Mouse (Mus musculus) E14TG2a.4 (cell line): ENCODE data around the gene Rbms1.

Experiments
- H3K27me3 ChIP-seq: 2 replicates; pipeline ENCODE4 v1.6.1; 2014; ENCODE audit warnings: low read length, control low read depth; ENCODE audit not compliant: insufficient read depth
- H3K36me3 ChIP-seq: 2 replicates; pipeline ENCODE4 v1.6.1; 2014; ENCODE audit warnings: low read length, control low read depth; ENCODE audit not compliant: insufficient read depth
- H3K4me1 ChIP-seq: replicated peaks from 2 replicates; pipeline ENCODE4 v1.6.1; 2014; ENCODE audit warnings: low read depth, low read length, control low read depth
- H3K4me3 ChIP-seq: replicated peaks from 2 replicates; pipeline ENCODE4 v1.5.1; 2014; ENCODE audit warnings: mild to moderate bottlenecking, low read length
- H3K9me3 ChIP-seq: 2 replicates; pipeline ENCODE4 v1.6.1; 2014; ENCODE audit warnings: low read length, control low read depth
- CTCF ChIP-seq: conservative IDR thresholded peaks from 2 replicates; pipeline ENCODE4 v1.5.1; 2014; ENCODE audit warnings: low read length
- NANOG ChIP-seq: IDR thresholded peaks from 2 replicates; pipeline ENCODE4 v1.6.1; 2014; ENCODE audit warnings: borderline replicate concordance, low read length, mixed read lengths
- POU5F1 ChIP-seq: IDR thresholded peaks from 2 replicates; pipeline ENCODE4 v1.6.1; 2014; ENCODE audit warnings: low read length, borderline replicate concordance

Gene Rbms1

DNA sequence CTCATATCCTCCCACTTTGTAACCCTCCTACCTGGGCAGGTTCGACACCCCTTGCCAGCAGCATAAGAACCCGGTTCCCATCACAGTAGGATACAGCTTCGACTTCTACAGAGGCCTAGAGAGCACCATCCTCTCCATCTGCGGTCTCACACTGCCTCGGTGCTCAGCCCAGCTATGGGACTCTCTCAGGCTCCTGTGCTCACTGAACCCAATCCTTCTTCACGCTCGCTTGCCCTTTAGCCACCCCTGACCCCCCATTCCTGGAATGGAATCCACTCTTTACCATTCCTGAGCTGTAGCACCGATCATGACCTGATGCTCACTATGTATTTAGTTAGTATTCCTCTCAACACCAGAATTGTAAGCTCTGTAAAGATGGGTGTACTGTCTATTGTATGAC, 257.6 kb downstream of the Rbms1 start:
- TF ChIP-seq CTCF: no peak
- TF ChIP-seq POU5F1: no peak
- no peak for TF ChIP-seq NANOG
- Histone ChIP-seq H3K4me3 (no peak overlapping the region), H3K9me3 (no peaks in the 10 kb centered on the region), H3K4me1 (no peaks in the 10 kb centered on the region), H3K27me3 (no peaks in the 10 kb centered on the region), H3K36me3 (no peaks in the 10 kb centered on the region)

DNA sequence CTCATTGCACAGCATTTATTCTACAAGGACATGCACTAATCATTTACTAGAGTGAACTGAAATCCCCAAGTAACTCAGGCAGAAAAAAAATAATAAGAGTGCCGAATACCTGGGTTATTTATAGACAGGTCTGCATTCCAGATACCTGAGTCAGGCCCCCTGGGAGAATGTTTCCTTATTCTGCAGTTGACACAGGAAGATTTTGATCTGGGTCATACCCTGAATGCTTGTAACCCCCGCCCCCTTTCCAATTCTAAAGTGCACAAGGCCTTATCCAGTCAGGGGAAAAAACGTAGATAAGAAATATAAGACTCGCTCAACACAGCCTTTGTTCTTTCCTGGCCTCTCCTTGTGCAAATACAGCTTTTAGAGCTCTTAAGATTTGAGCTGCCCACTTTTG, 259.7 kb downstream of the Rbms1 start:
- no peak overlapping the region for H3K4me3 ChIP-seq
- TF ChIP-seq POU5F1 (no peak), NANOG (no peak), CTCF (no peak)
- H3K9me3 ChIP-seq: no peaks in the 10 kb centered on the region
- peaks cover 1% of the 10 kb centered on the region; the same call in 1 of the 2 replicates for H3K4me1 ChIP-seq
- H3K36me3 ChIP-seq: no peaks in the 10 kb centered on the region
- H3K27me3 ChIP-seq: 0 out of 2 replicates have a peak, but pooled peaks cover under 1% of the 10 kb centered on the region

DNA sequence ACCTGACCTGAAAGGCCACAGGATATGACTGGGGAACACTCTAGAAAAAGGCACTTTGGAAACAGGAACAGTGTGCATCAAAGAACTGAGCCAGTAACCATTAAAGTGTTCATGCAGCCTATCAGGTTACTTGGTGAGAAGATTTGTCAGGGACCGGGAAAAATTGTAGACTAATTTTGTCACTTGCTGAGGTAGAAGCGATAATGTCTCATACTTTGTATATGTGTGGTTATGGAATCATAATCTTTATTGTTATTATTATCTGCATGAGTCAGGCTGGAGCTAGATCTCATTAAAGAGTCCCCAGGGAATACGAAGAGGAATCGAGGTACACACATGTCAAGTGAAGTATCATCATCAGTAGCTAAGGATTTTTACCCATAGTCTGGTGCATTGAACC, 262.0 kb downstream of the Rbms1 start:
- H3K9me3 ChIP-seq: no peaks in the 10 kb centered on the region
- H3K4me3 ChIP-seq: no peak overlapping the region
- no peak for TF ChIP-seq POU5F1
- no peak for TF ChIP-seq CTCF
- TF ChIP-seq NANOG: no peak
- H3K27me3 ChIP-seq: 0 out of 2 replicates have a peak, but pooled peaks cover 6% of the 10 kb centered on the region
- H3K36me3 ChIP-seq: no peaks in the 10 kb centered on the region
- peaks cover 5% of the 10 kb centered on the region for H3K4me1 ChIP-seq
